Mouse (Mus musculus) hindbrain, embryonic 15.5 days (tissue): ENCODE results near the gene Dnajc16. TPM values are rescaled to one million over a fixed set of nuclear protein-coding genes. Genes with fewer than 3 reads are reported as not detected.

Experiments
- ATAC-seq: fragments of 200-750 bp; cut with Nextera tagmentation; 2 replicates; pipeline ENCODE4 v1.8.0; 2017; ENCODE audit warnings: low read depth, moderate number of reproducible peaks, moderate TSS enrichment; ENCODE audit not compliant: low FRiP score
- H3K27ac ChIP-seq: fragments of 300-500 bp; sonication (generic); replicated peaks from 2 replicates; pipeline ENCODE4 v1.5.1; 2015; ENCODE audit warnings: mild to moderate bottlenecking, inconsistent platforms
- H3K27me3 ChIP-seq: fragments of 300-500 bp; sonication (generic); 2 replicates; pipeline ENCODE4 v1.6.1; 2015; ENCODE audit warnings: control low read depth, inconsistent platforms
- H3K36me3 ChIP-seq: fragments of 300-500 bp; sonication (generic); 2 replicates; pipeline ENCODE4 v1.6.1; 2015; ENCODE audit warnings: control low read depth, inconsistent platforms
- H3K4me1 ChIP-seq: fragments of 300-500 bp; sonication (generic); replicated peaks from 2 replicates; pipeline ENCODE4 v1.6.1; 2015; ENCODE audit warnings: control low read depth, inconsistent platforms
- H3K4me2 ChIP-seq: fragments of 300-500 bp; sonication (generic); 2 replicates; pipeline ENCODE4 v1.6.1; 2015; ENCODE audit warnings: moderate library complexity, mild to moderate bottlenecking, inconsistent platforms
- H3K4me3 ChIP-seq: fragments of 300-500 bp; sonication (generic); 2 replicates; pipeline ENCODE4 v1.5.1; 2015; ENCODE audit warnings: mild to moderate bottlenecking, inconsistent platforms
- H3K9ac ChIP-seq: fragments of 300-500 bp; sonication (generic); 2 replicates; pipeline ENCODE4 v1.6.1; 2015; ENCODE audit warnings: inconsistent platforms
- H3K9me3 ChIP-seq: fragments of 300-500 bp; sonication (generic); 2 replicates; pipeline ENCODE4 v1.6.1; 2016; ENCODE audit warnings: control low read depth, inconsistent platforms
- WGBS: fragments of 180-500 bp; shearing (Covaris S2); methylation state at CpG from one replicate; pipeline ENCODE4 v1.1.7; 2015; 5-methylcytosine and 5-hydroxymethylcytosine counted together
- polyA plus RNA-seq: library from polyadenylated mRNA; unstranded; fragments of >200 nt; fragmentation: Nextera tagmentation; extraction: Ambion mirVana; gene quantifications from 2 replicates; pipeline ENCODE4 v1.2.1, GENCODE M21; 2015

The Dnajc16 gene
- polyA plus RNA-seq, 1 experiment from 2014 or later = 6.8 TPM

GRCm38 (mm10) chr4:141719304-141719703 is 71.4 kb downstream of the Dnajc16 start:
- H3K9me3 ChIP-seq = no peaks in the 10 kb centered on the region
- ATAC-seq = no peak
- no peaks in the 10 kb centered on the region for H3K27me3 ChIP-seq
- H3K36me3 ChIP-seq = no peaks in the 10 kb centered on the region
- no peak overlapping the region for H3K4me3 ChIP-seq
- H3K9ac ChIP-seq = no peak overlapping the region
- H3K4me1 ChIP-seq = peaks cover 28% of the 10 kb centered on the region
- 90% methylated on average over 1 of the region's 1 CpGs for WGBS
- no peak overlapping the region for H3K27ac ChIP-seq
- no peak overlapping the region for H3K4me2 ChIP-seq

- Histone ChIP-seq H3K9me3 (no peaks in the 10 kb centered on the region), H3K4me2 (no peak overlapping the region), H3K9ac (no peak overlapping the region), H3K36me3 (peaks cover 8% of the 10 kb centered on the region), H3K4me1 (peaks cover 24% of the 10 kb centered on the region), H3K27ac (no peak overlapping the region), H3K27me3 (no peaks in the 10 kb centered on the region), H3K4me3 (no peak overlapping the region)
- ATAC-seq = no peak
- 84% methylated on average over 4 of the region's 4 CpGs for WGBS
These were observed 73.1 kb downstream of the Dnajc16 start for GRCm38 (mm10) chr4:141717633-141718032.

- Histone ChIP-seq H3K4me2 (no peak overlapping the region), H3K4me3 (no peak overlapping the region), H3K9me3 (no peaks in the 10 kb centered on the region), H3K4me1 (peaks cover 6% of the 10 kb centered on the region), H3K36me3 (peaks cover 18% of the 10 kb centered on the region), H3K27ac (no peak overlapping the region), H3K9ac (no peak overlapping the region), H3K27me3 (no peaks in the 10 kb centered on the region)
- WGBS = 92% methylated on average over 2 of the region's 2 CpGs
- ATAC-seq = no peak
These were observed 75.7 kb downstream of the Dnajc16 start for GRCm38 (mm10) chr4:141715027-141715426.

- no peaks in the 10 kb centered on the region for H3K27me3 ChIP-seq
- peaks cover 25% of the 10 kb centered on the region for H3K36me3 ChIP-seq
- no peak overlapping the region for H3K9ac ChIP-seq
- 87% methylated on average over 5 of the region's 5 CpGs for WGBS
- no peak overlapping the region for H3K4me3 ChIP-seq
- no peak overlapping the region for H3K4me2 ChIP-seq
- ATAC-seq = no peak
- H3K4me1 ChIP-seq = no peaks in the 10 kb centered on the region; the same call in 1 of the 2 replicates
- H3K9me3 ChIP-seq = no peaks in the 10 kb centered on the region
- H3K27ac ChIP-seq = no peak overlapping the region
These were observed 77.1 kb downstream of the Dnajc16 start for GRCm38 (mm10) chr4:141713598-141714142.

GRCm38 (mm10) chr4:141711250-141711649 is 79.5 kb downstream of the Dnajc16 start:
- no peaks in the 10 kb centered on the region for H3K9me3 ChIP-seq
- H3K4me3 ChIP-seq = no peak overlapping the region
- H3K36me3 ChIP-seq = peaks cover 47% of the 10 kb centered on the region
- ATAC-seq = no peak
- 100% methylated on average over 1 of the region's 1 CpGs for WGBS
- no peak overlapping the region for H3K9ac ChIP-seq
- no peak overlapping the region for H3K27ac ChIP-seq
- no peaks in the 10 kb centered on the region for H3K27me3 ChIP-seq
- H3K4me2 ChIP-seq = no peak overlapping the region
- H3K4me1 ChIP-seq = no peaks in the 10 kb centered on the region; the same call in 1 of the 2 replicates

Other genes starting within 250 kb of the Dnajc16 start
- gene Fblim1, start 184.8 kb downstream of the Dnajc16 start, polyA plus RNA-seq = 37.7 and 49.9 TPM in 2 replicates
- 0.36 and 0.58 TPM in 2 replicates for gene Tmem82, start 172.3 kb downstream of the Dnajc16 start, polyA plus RNA-seq
- gene Slc25a34, start 167.1 kb downstream of the Dnajc16 start, polyA plus RNA-seq = 0.19 and 0.28 TPM in 2 replicates
- 8.2 and 9.9 TPM in 2 replicates for gene Plekhm2, start 126.0 kb downstream of the Dnajc16 start, polyA plus RNA-seq
- 0.51 TPM in 1 of 2 replicates, not detected in the other for gene Rsc1a1, start 105.3 kb downstream of the Dnajc16 start, polyA plus RNA-seq
- gene Ddi2, start 67.5 kb downstream of the Dnajc16 start, polyA plus RNA-seq = 13.8 and 15.1 TPM in 2 replicates
- 0.14 and 0.21 TPM in 2 replicates for gene Agmat, start 44.3 kb downstream of the Dnajc16 start, polyA plus RNA-seq
- gene Casp9, start 2.7 kb upstream of the Dnajc16 start, polyA plus RNA-seq = 20.8 and 23.0 TPM in 2 replicates
- 0.18 TPM in 1 of 2 replicates, not detected in the other for gene Cela2a, start 35.2 kb upstream of the Dnajc16 start, polyA plus RNA-seq
- not detected in 2 replicates for gene Ctrc, start 55.4 kb upstream of the Dnajc16 start, polyA plus RNA-seq
- 77.8 and 83.5 TPM in 2 replicates for gene Efhd2, start 84.0 kb upstream of the Dnajc16 start, polyA plus RNA-seq
- gene Fhad1, start 224.2 kb upstream of the Dnajc16 start, polyA plus RNA-seq = 4.1 and 5.3 TPM in 2 replicates